Mouse (Mus musculus): Measurements from ENCODE around the gene Ndufaf2. TPM values are rescaled to one million over a fixed set of nuclear protein-coding genes. Genes with fewer than 3 reads are reported as not detected.

Gene Ndufaf2
- total and polyA plus RNA-seq, 3 experiments = 37.1 to 117 (median 51.2) TPM

DNA sequence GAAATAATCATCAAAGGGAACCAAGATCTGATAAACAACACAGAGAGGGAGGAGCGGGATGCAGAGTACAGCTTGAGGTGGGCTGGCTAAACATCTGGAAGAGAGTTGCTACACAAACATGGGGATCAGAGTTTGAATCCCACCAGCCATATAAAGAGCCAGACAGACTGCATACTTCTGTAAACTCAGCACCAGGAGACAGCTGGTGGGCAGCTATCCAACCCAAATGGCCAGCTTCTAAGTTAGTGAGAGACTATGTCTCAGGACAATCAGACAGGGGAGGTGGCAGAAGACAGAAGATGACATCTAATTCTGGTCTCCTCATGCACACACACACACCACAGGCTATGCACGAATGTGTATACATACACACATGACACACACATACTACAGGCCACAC, 32.2 kb downstream of the Ndufaf2 start:
- Histone ChIP-seq H3K4me3 (replicated peaks in 1 of 3; ENCODE audit: low read depth in 2 of 3, low read length in 2 of 3, poor library complexity in 1 of 3) (no peak overlapping the region), H3K36me3 (replicated peaks in 1 of 2; ENCODE audit: control insufficient read depth in 1 of 2, insufficient read depth in 1 of 2, low read length in 1 of 2) (peaks cover 0 to 19% of the 10 kb centered on the region in 2 experiments), H3K27me3 (replicated peaks) (no peaks in the 10 kb centered on the region), H3K9ac (ENCODE audit: insufficient read depth, low read depth) (no peak overlapping the region), H3K4me2 (ENCODE audit: insufficient read depth, low read depth, poor library complexity, severe bottlenecking) (no peak overlapping the region), H3K27ac (ENCODE audit: insufficient read depth, low read depth) (no peak overlapping the region), H3K79me2 (replicated peaks; ENCODE audit: control insufficient read depth, extremely low read depth, insufficient read depth, poor library complexity, severe bottlenecking) (no peaks in the 10 kb centered on the region), H3K9me3 (replicated peaks; ENCODE audit: low read length) (no peaks in the 10 kb centered on the region), H3K4me1 (ENCODE audit: control insufficient read depth in 1 of 2, insufficient read depth in 2 of 2) (peaks cover 0 to 7% of the 10 kb centered on the region in 2 experiments; a peak in 2 of 4 replicates)
- DNase-seq (ENCODE audit: extremely low read depth) = no peak
- in situ Hi-C loops (cut with MboI; ENCODE audit: low pct_ligation_motif_present, low pct_unique_long_range_greater_than_20kb, low sequenced_read_pairs) (loop anchor here (25.0 kb wide), 2 partner anchors 664 to 1014 kb away; no protein-coding TSS in a partner anchor), dilution Hi-C loops (cut with MboI; ENCODE audit: extremely low pct_ligation_motif_present, extremely low pct_unique_long_range_greater_than_20kb, low sequenced_read_pairs) (no loop called here)
- TF ChIP-seq POLR2AphosphoS2 (IDR thresholded peaks at IDR 0.05; ENCODE audit: low read depth, low read length) (no peak), NRF1 (IDR thresholded peaks at IDR 0.05; ENCODE audit: low read depth, low read length) (no peak), USF1 (IDR thresholded peaks at IDR 0.05; ENCODE audit: low read depth, low read length) (no peak), ZNF384 (IDR thresholded peaks at IDR 0.05; ENCODE audit: low read depth, low read length) (no peak), ELF1 (IDR thresholded peaks at IDR 0.05; ENCODE audit: low read depth, low read length) (no peak), NELFE (IDR thresholded peaks at IDR 0.05; ENCODE audit: low read depth, low read length) (no peak), MAFK (IDR thresholded peaks at IDR 0.05; ENCODE audit: insufficient replicate concordance, low read length) (no peak), MAZ (IDR thresholded peaks at IDR 0.05; ENCODE audit: low read depth, low read length) (no peak), SIN3A (IDR thresholded peaks at IDR 0.05; ENCODE audit: low read length) (no peak), MEF2A (IDR thresholded peaks at IDR 0.05; ENCODE audit: borderline replicate concordance, low read depth, low read length) (no peak), KAT2A (IDR thresholded peaks at IDR 0.05; ENCODE audit: insufficient replicate concordance, low read length) (no peak), USF2 (conservative IDR thresholded peaks at IDR 0.05; ENCODE audit: low read depth, low read length) (no peak), RCOR1 (conservative IDR thresholded peaks at IDR 0.05; ENCODE audit: low read depth, low read length) (no peak)

DNA sequence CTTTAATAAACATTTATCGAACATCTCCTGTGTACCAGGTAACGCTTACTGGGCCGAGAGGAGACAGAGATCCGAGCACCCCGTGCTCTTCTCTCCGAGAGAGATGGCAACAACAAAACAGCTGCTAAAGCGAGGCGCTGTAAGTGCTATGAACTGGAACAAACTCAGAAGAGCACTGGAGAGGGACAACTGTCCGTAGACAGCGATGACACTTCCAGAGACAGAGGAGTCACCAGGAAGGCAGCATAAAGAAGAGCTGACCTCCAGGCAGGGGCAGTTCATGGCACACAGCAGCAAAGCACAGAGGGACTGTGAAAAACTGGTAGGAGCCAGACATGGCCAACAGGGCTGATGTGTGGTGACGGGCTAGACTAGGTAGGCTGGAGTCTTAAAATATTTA, 34.3 kb downstream of the Ndufaf2 start:
- no peaks in the 10 kb centered on the region for H3K27me3 ChIP-seq (replicated peaks)
- H3K36me3 ChIP-seq (replicated peaks in 1 of 2; ENCODE audit: control insufficient read depth in 1 of 2, insufficient read depth in 1 of 2, low read length in 1 of 2) = peaks cover 5 to 37% of the 10 kb centered on the region in 2 experiments
- no peak overlapping the region for H3K27ac ChIP-seq (ENCODE audit: insufficient read depth, low read depth)
- no peak overlapping the region for H3K9ac ChIP-seq (ENCODE audit: insufficient read depth, low read depth)
- no peaks in the 10 kb centered on the region for H3K9me3 ChIP-seq (replicated peaks; ENCODE audit: low read length)
- no peak for TF ChIP-seq GABPA (IDR thresholded peaks at IDR 0.05; ENCODE audit: insufficient replicate concordance, low read depth, low read length)
- TF ChIP-seq UBTF (IDR thresholded peaks at IDR 0.05; ENCODE audit: low read depth, low read length) = no peak
- no peak for TF ChIP-seq MAX (IDR thresholded peaks at IDR 0.05; ENCODE audit: low read length)
- TF ChIP-seq ZNF384 (IDR thresholded peaks at IDR 0.05; ENCODE audit: low read depth, low read length) = no peak
- TF ChIP-seq MEF2A (IDR thresholded peaks at IDR 0.05; ENCODE audit: borderline replicate concordance, low read depth, low read length) = no peak
- TF ChIP-seq JUN (IDR thresholded peaks at IDR 0.05; ENCODE audit: insufficient read depth, low read depth, low read length) = no peak
- TF ChIP-seq BHLHE40 (IDR thresholded peaks at IDR 0.05; ENCODE audit: low read depth, low read length) = no peak
- TF ChIP-seq TBP (conservative IDR thresholded peaks at IDR 0.05; ENCODE audit: low read depth, low read length) = no peak
- no peak for DNase-seq (ENCODE audit: extremely low read depth)
- H3K4me2 ChIP-seq (ENCODE audit: insufficient read depth, low read depth, poor library complexity, severe bottlenecking) = no peak overlapping the region
- peaks cover 0 to 7% of the 10 kb centered on the region in 2 experiments; a peak in 2 of 4 replicates for H3K4me1 ChIP-seq (ENCODE audit: control insufficient read depth in 1 of 2, insufficient read depth in 2 of 2)
- H3K79me2 ChIP-seq (replicated peaks; ENCODE audit: control insufficient read depth, extremely low read depth, insufficient read depth, poor library complexity, severe bottlenecking) = no peaks in the 10 kb centered on the region
- H3K4me3 ChIP-seq (replicated peaks in 1 of 3; ENCODE audit: low read depth in 2 of 3, low read length in 2 of 3, poor library complexity in 1 of 3) = no peak overlapping the region
- dilution Hi-C loops (cut with MboI; ENCODE audit: extremely low pct_ligation_motif_present, extremely low pct_unique_long_range_greater_than_20kb, low sequenced_read_pairs) = no loop called here
- in situ Hi-C loops (cut with MboI; ENCODE audit: low pct_ligation_motif_present, low pct_unique_long_range_greater_than_20kb, low sequenced_read_pairs) = no loop called here

Measured in CH12.LX (cell line).